Mouse (Mus musculus) lung, postnatal 0 days (tissue): ENCODE measurements around the gene Gab2. TPM values are rescaled to one million over a fixed set of nuclear protein-coding genes. Genes with fewer than 3 reads are reported as not detected.

Source experiments
- ATAC-seq: fragments of 200-750 bp; cut with Nextera tagmentation; 2 replicates; pipeline ENCODE4 v1.8.0; 2017; ENCODE audit warnings: moderate library complexity
- DNase-seq: peaks from one replicate; pipeline ENCODE4 v3.0.0-alpha.2; 2016; ENCODE audit warnings: low spot score
- H3K27ac ChIP-seq: fragments of 300-500 bp; sonication (generic); 2 replicates; pipeline ENCODE4 v1.5.1; 2014; ENCODE audit warnings: antibody characterized with exemption, mild to moderate bottlenecking, low read length, mixed read lengths
- H3K27me3 ChIP-seq: fragments of 300-500 bp; sonication (generic); replicated peaks from 2 replicates; pipeline ENCODE4 v1.6.1; 2014; ENCODE audit warnings: low read length, mixed read lengths; ENCODE audit not compliant: insufficient read depth
- H3K36me3 ChIP-seq: fragments of 300-500 bp; sonication (generic); 2 replicates; pipeline ENCODE4 v1.6.1; 2014; ENCODE audit warnings: low read length, mixed read lengths; ENCODE audit not compliant: insufficient read depth
- H3K4me1 ChIP-seq: fragments of 300-500 bp; sonication (generic); 2 replicates; pipeline ENCODE4 v1.6.1; 2014; ENCODE audit warnings: antibody characterized with exemption, low read depth, low read length, mixed read lengths; ENCODE audit not compliant: insufficient read depth
- H3K4me2 ChIP-seq: fragments of 300-500 bp; sonication (generic); replicated peaks from 2 replicates; pipeline ENCODE4 v1.6.1; 2014; ENCODE audit warnings: low read depth, mild to moderate bottlenecking, low read length, moderate library complexity, mixed read lengths
- H3K4me3 ChIP-seq: fragments of 300-500 bp; sonication (generic); 2 replicates; pipeline ENCODE4 v1.5.1; 2014; ENCODE audit warnings: low read depth, low read length
- H3K9ac ChIP-seq: fragments of 300-500 bp; sonication (generic); replicated peaks from 2 replicates; pipeline ENCODE4 v1.6.1; 2014; ENCODE audit warnings: low read depth, mild to moderate bottlenecking
- H3K9me3 ChIP-seq: fragments of 300-500 bp; sonication (generic); 2 replicates; pipeline ENCODE4 v1.6.1; 2016; ENCODE audit warnings: low read length, mixed read lengths
- CTCF ChIP-seq: IDR thresholded peaks from 2 replicates; pipeline ENCODE4 v1.5.1; 2016; ENCODE audit warnings: antibody characterized with exemption, mild to moderate bottlenecking
- EP300 ChIP-seq: IDR thresholded peaks from 2 replicates; pipeline ENCODE4 v1.6.1; 2016; ENCODE audit warnings: antibody characterized with exemption, mild to moderate bottlenecking, control low read depth
- WGBS: fragments of 180-500 bp; shearing (Covaris S2); extraction: QIAGEN DNeasy Blood & Tissue Kit; methylation state at CpG from one replicate; pipeline ENCODE4 v1.1.7; 2014; 5-methylcytosine and 5-hydroxymethylcytosine counted together
- polyA plus RNA-seq: library from polyadenylated mRNA; unstranded; fragments of >200 nt; fragmentation: Nextera tagmentation; extraction: Ambion mirVana; gene quantifications from 2 replicates; pipeline ENCODE4 v1.2.1, GENCODE M21; 2015

Gab2 gene
- polyA plus RNA-seq: 7.0 and 7.7 TPM in 2 replicates

- no peaks in the 10 kb centered on the region for H3K9me3 ChIP-seq
- under 1% methylated on average over 42 of the region's 83 CpGs for WGBS
- no peaks in the 10 kb centered on the region for H3K36me3 ChIP-seq
- peak within 1 kb of the TSS; percentile 96 for H3K9ac ChIP-seq
- peak within 1 kb of the TSS; percentile 99 for H3K27ac ChIP-seq
- peaks cover 6% of the 10 kb centered on the region; the same call in 1 of the 2 replicates for H3K4me1 ChIP-seq
- H3K27me3 ChIP-seq: no peaks in the 10 kb centered on the region
- ATAC-seq (peak; percentile 75), DNase-seq (peak; percentile 81)
- H3K4me2 ChIP-seq: peak within 1 kb of the TSS; percentile 79
- TF ChIP-seq EP300 (no peak), CTCF (no peak)
- peak within 1 kb of the TSS; percentile 100 for H3K4me3 ChIP-seq
Observed at GRCm38 (mm10) chr7:97081242-97081958, at the start of gene Gab2. TSS of gene Gab2 (plus strand) at chr7:97081586.

DNA sequence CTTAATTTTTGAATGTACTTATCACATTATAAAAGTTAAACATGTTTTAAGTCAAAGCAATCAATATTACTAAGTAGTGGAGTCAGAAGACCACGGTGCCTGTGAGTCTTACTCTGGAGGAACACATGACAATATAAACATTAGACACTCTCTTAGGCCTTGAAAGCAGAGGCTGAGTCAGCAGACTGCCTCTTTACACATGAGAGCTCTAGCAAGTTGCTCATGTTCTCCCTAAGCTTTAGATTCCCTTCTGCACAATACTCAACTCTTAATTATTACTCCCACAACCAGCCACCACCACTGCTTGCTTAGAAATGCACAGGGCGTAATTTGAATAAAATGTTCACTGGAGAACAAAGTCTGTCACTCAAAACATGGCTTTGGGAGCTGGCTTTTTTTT is 49.0 kb upstream of the Gab2 start:
- H3K4me3 ChIP-seq: no peak overlapping the region
- 64% methylated on average over 2 of the region's 2 CpGs for WGBS
- no peak for TF ChIP-seq CTCF
- TF ChIP-seq EP300: no peak
- H3K36me3 ChIP-seq: no peaks in the 10 kb centered on the region
- no peak overlapping the region for H3K9ac ChIP-seq
- no peaks in the 10 kb centered on the region for H3K27me3 ChIP-seq
- no peak overlapping the region for H3K27ac ChIP-seq
- ATAC-seq (no peak), DNase-seq (no peak)
- H3K9me3 ChIP-seq: no peaks in the 10 kb centered on the region
- no peaks in the 10 kb centered on the region for H3K4me1 ChIP-seq
- H3K4me2 ChIP-seq: no peak overlapping the region

DNA sequence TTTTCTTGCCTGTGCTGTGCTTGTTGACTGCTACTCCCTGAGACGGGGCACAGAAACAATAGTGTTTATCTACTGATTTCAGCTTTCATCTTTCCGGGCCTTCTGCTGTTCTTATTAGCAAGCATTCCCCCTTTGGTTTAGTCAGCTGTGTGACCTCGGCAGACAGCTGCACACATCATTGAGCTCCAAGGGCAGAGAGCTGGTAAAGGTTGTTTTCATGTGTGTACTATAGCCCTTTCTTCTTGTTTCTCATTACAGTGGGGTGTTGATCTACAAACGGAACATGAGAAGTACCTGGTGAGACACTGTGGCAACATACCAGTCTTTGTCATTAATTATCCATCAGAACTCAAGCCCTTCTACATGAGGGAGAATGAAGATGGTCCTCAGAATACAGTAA is 41.7 kb upstream of the Gab2 start:
- Histone ChIP-seq H3K27me3 (no peaks in the 10 kb centered on the region), H3K9ac (no peak overlapping the region), H3K27ac (no peak overlapping the region), H3K4me3 (no peak overlapping the region), H3K9me3 (no peaks in the 10 kb centered on the region), H3K36me3 (no peaks in the 10 kb centered on the region), H3K4me2 (no peak overlapping the region), H3K4me1 (no peaks in the 10 kb centered on the region)
- TF ChIP-seq CTCF (no peak), EP300 (no peak)
- ATAC-seq (no peak), DNase-seq (no peak)
- WGBS: 66% methylated on average over 4 of the region's 4 CpGs

GRCm38 (mm10) chr7:97041868-97042449 is 39.4 kb upstream of the Gab2 start:
- H3K4me3 ChIP-seq: no peak overlapping the region
- no peak overlapping the region for H3K27ac ChIP-seq
- no peak for TF ChIP-seq CTCF
- no peak for TF ChIP-seq EP300
- no peak for DNase-seq
- no peaks in the 10 kb centered on the region for H3K4me1 ChIP-seq
- WGBS: 88% methylated on average over 6 of the region's 6 CpGs
- no peaks in the 10 kb centered on the region for H3K36me3 ChIP-seq
- no peak overlapping the region for H3K4me2 ChIP-seq
- no peaks in the 10 kb centered on the region for H3K27me3 ChIP-seq
- no peaks in the 10 kb centered on the region for H3K9me3 ChIP-seq
- ATAC-seq: no peak
- H3K9ac ChIP-seq: no peak overlapping the region

DNA sequence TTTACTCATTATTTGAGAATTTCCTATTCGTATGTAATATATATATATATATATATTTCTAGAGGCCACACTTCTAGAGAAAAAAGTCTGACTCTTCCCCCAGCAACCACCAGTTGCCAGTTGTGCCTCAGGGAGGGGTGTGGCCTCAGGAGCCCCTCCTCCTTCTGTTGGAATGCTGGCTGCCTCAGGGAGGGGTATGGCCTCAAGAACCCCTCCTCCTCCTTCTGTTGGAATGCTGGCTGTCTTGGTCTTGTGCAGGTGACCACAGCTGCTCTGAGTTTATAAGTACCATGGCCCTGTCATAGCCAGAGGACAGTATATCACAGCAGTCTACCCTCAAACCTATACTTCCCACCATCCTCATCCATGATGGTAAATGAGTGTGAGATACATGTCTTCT is 38.4 kb upstream of the Gab2 start:
- no peak for TF ChIP-seq CTCF
- Histone ChIP-seq H3K27ac (no peak overlapping the region), H3K4me2 (no peak overlapping the region), H3K4me1 (no peaks in the 10 kb centered on the region), H3K9ac (no peak overlapping the region), H3K36me3 (no peaks in the 10 kb centered on the region), H3K27me3 (no peaks in the 10 kb centered on the region), H3K9me3 (no peaks in the 10 kb centered on the region), H3K4me3 (no peak overlapping the region)
- ATAC-seq (peak; percentile 57), DNase-seq (peak; percentile 5)
- 78% methylated on average over 1 of the region's 1 CpGs for WGBS

GRCm38 (mm10) chr7:97060966-97061365 is 20.4 kb upstream of the Gab2 start:
- 82% methylated on average over 2 of the region's 2 CpGs for WGBS
- H3K27me3 ChIP-seq: no peaks in the 10 kb centered on the region
- no peak overlapping the region for H3K4me3 ChIP-seq
- DNase-seq (no peak), ATAC-seq (no peak)
- peaks cover 5% of the 10 kb centered on the region; the same call in 1 of the 2 replicates for H3K36me3 ChIP-seq
- no peak for TF ChIP-seq EP300
- no peak for TF ChIP-seq CTCF
- no peaks in the 10 kb centered on the region for H3K9me3 ChIP-seq
- no peak overlapping the region for H3K4me2 ChIP-seq
- no peaks in the 10 kb centered on the region for H3K4me1 ChIP-seq
- no peak overlapping the region for H3K27ac ChIP-seq
- no peak overlapping the region for H3K9ac ChIP-seq
